Mouse (Mus musculus) cerebellum, adult 2 months (tissue): ENCODE measurements around the gene Atad1.

Experiments
- CTCF ChIP-seq: fragments of 200-500 bp; IDR thresholded peaks from 2 replicates; pipeline ENCODE4 v1.5.1; 2011; ENCODE audit warnings: low read depth, mild to moderate bottlenecking, control low read depth, low read length, moderate library complexity, borderline replicate concordance; ENCODE audit not compliant: insufficient read depth
- POLR2A ChIP-seq: fragments of 200-500 bp; IDR thresholded peaks from 2 replicates; pipeline ENCODE4 v1.6.1; 2011; ENCODE audit warnings: low read length, control low read depth, borderline replicate concordance; ENCODE audit not compliant: insufficient read depth

GRCm38 (mm10) chr19:32781305-32782071 is 41.9 kb upstream of the Atad1 start:
- no peak for TF ChIP-seq POLR2A
- no peak for TF ChIP-seq CTCF
